Comparison of ENCODE assay signal across 22 mouse cellular contexts in genomic region chr5:116012503-116012902, GRCm38 (mm10).
"Had no signal": no experiment of that assay in that cellular context is flagged by ENCODE, and none has a peak within 500 bp of the region (broad histone marks: within the 10 kb centered on the region; RNA-seq: fewer than 3 reads in every experiment).

No protein-coding gene starts in this region.

- H3K9ac ChIP-seq: kidney, embryonic 15.5 days; limb, embryonic 13.5 days; midbrain, embryonic 15.5 days; neural tube, embryonic 12.5 days; neural tube, embryonic 15.5 days had no signal

- DNase-seq: kidney, adult 11 months; kidney, adult 8-10 months; kidney, postnatal 10 days; kidney, postnatal 36 days; lung, adult 2 months; lung, postnatal 14 days; lung, postnatal 4 days; right cerebral cortex, adult 18-20 months; right cerebral cortex, postnatal 14 days; right cerebral cortex, postnatal 4 days; thymus, adult 2 months; thymus, postnatal 14 days; thymus, postnatal 4 days had no signal

- ATAC-seq: midbrain, embryonic 15.5 days had no signal

- H3K27me3 ChIP-seq: kidney, embryonic 15.5 days; limb, embryonic 13.5 days; megakaryocyte, embryonic 14.5 days; midbrain, embryonic 15.5 days; neural tube, embryonic 12.5 days; neural tube, embryonic 15.5 days had no signal

- H3K27ac ChIP-seq: kidney, embryonic 15.5 days; limb, embryonic 10.5 days; limb, embryonic 13.5 days; midbrain, embryonic 10.5 days; midbrain, embryonic 15.5 days; neural tube, embryonic 12.5 days; neural tube, embryonic 15.5 days; stomach, postnatal 0 days had no signal

- H3K4me3 ChIP-seq: kidney, embryonic 15.5 days; limb, embryonic 10.5 days; limb, embryonic 13.5 days; megakaryocyte, embryonic 14.5 days; midbrain, embryonic 10.5 days; midbrain, embryonic 15.5 days; neural tube, embryonic 12.5 days; neural tube, embryonic 15.5 days had no signal

- H3K9me3 ChIP-seq: kidney, embryonic 15.5 days; limb, embryonic 10.5 days; limb, embryonic 13.5 days; megakaryocyte, embryonic 14.5 days; midbrain, embryonic 10.5 days; midbrain, embryonic 15.5 days; neural tube, embryonic 12.5 days; neural tube, embryonic 15.5 days had no signal

- H3K4me1 ChIP-seq: limb, embryonic 10.5 days; midbrain, embryonic 10.5 days; midbrain, embryonic 15.5 days; neural tube, embryonic 12.5 days; neural tube, embryonic 15.5 days had no signal

- H3K4me2 ChIP-seq: kidney, embryonic 15.5 days; limb, embryonic 13.5 days; midbrain, embryonic 15.5 days; neural tube, embryonic 12.5 days; neural tube, embryonic 15.5 days had no signal
